Mouse (Mus musculus) limb, embryonic 11.5 days (tissue): ENCODE results near the gene Dact3. TPM values are rescaled to one million over a fixed set of nuclear protein-coding genes. Genes with fewer than 3 reads are reported as not detected.

Experiments used
- ATAC-seq: fragments of 200-750 bp; cut with Nextera tagmentation; 2 replicates; pipeline ENCODE4 v1.8.0; 2017; ENCODE audit warnings: low read depth; ENCODE audit not compliant: insufficient number of reproducible peaks, low FRiP score, low TSS enrichment
- DNase-seq: peaks from one replicate; pipeline ENCODE4 v3.0.0-alpha.2; 2015; ENCODE audit warnings: low spot score
- H3K27ac ChIP-seq: fragments of 300-500 bp; sonication (generic); replicated peaks from 2 replicates; pipeline ENCODE4 v1.5.1; 2014; ENCODE audit warnings: low read depth, mild to moderate bottlenecking, low read length
- H3K27me3 ChIP-seq: fragments of 300-500 bp; sonication (generic); 2 replicates; pipeline ENCODE4 v1.6.1; 2014; ENCODE audit warnings: mild to moderate bottlenecking, low read length, mixed read lengths; ENCODE audit not compliant: control insufficient read depth, insufficient read depth
- H3K36me3 ChIP-seq: fragments of 300-500 bp; sonication (generic); 2 replicates; pipeline ENCODE4 v1.6.1; 2014; ENCODE audit warnings: mild to moderate bottlenecking, low read length, moderate library complexity, mixed read lengths; ENCODE audit not compliant: control insufficient read depth, insufficient read depth
- H3K4me1 ChIP-seq: fragments of 300-500 bp; sonication (generic); 2 replicates; pipeline ENCODE4 v1.6.1; 2014; ENCODE audit warnings: low read length, mixed read lengths; ENCODE audit not compliant: control insufficient read depth, insufficient read depth
- H3K4me2 ChIP-seq: fragments of 300-500 bp; sonication (generic); 2 replicates; pipeline ENCODE4 v1.6.1; 2014; ENCODE audit warnings: low read depth, mild to moderate bottlenecking, moderate library complexity; ENCODE audit not compliant: severe bottlenecking
- H3K4me3 ChIP-seq: fragments of 300-500 bp; sonication (generic); 2 replicates; pipeline ENCODE4 v1.5.1; 2014; ENCODE audit warnings: low read depth, low read length
- H3K9ac ChIP-seq: fragments of 300-500 bp; sonication (generic); 2 replicates; pipeline ENCODE4 v1.6.1; 2014; ENCODE audit warnings: mild to moderate bottlenecking, low read length
- H3K9me3 ChIP-seq: fragments of 300-500 bp; sonication (generic); 2 replicates; pipeline ENCODE4 v1.6.1; 2016; ENCODE audit warnings: low read length; ENCODE audit not compliant: control insufficient read depth
- WGBS: fragments of 180-500 bp; shearing (Covaris S2); extraction: QIAGEN DNeasy Blood & Tissue Kit; methylation state at CpG from one replicate; pipeline ENCODE4 v1.1.7; 2014; 5-methylcytosine and 5-hydroxymethylcytosine counted together
- polyA plus RNA-seq: library from polyadenylated mRNA; unstranded; fragments of >200 nt; fragmentation: Nextera tagmentation; extraction: Ambion mirVana; gene quantifications from 2 replicates; pipeline ENCODE4 v1.2.1, GENCODE M21; 2014

The Dact3 gene
- polyA plus RNA-seq, 1 experiment from 2014 or later: 14.6 TPM

DNA sequence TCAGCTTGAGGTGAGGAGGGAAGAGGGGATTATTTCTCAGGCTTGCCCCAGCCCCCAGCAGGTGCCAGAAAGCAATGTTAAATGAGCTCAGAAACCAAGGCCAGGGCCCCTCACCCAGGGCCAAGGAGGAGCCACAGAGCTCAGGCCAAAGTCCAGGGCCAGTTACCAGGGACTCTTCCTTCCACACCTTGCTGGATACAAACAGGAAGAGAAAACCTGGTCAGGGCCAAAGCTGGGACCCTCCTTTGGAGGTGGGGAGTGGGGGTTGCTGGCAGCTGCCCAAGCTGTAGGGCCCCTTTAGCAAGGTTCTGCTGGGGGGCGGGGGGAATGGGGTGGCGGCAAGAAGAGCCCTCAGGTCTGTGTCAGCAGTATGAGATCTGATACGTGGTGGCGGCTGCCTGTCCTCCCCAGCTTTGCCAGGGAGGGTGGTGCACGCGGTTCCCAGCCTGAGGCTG lies 46.8 kb downstream of the Dact3 start:
- Histone ChIP-seq H3K9ac (peak overlapping the region; percentile 43), H3K27me3 (no peaks in the 10 kb centered on the region), H3K36me3 (peaks cover 16% of the 10 kb centered on the region; the same call in 1 of the 2 replicates), H3K4me1 (peaks cover 31% of the 10 kb centered on the region), H3K4me3 (peak overlapping the region; percentile 94), H3K9me3 (no peaks in the 10 kb centered on the region), H3K4me2 (peak overlapping the region; percentile 89), H3K27ac (peak overlapping the region; percentile 65)
- ATAC-seq (no peak), DNase-seq (no peak)
- 69% methylated on average over 6 of the region's 6 CpGs for WGBS

DNA sequence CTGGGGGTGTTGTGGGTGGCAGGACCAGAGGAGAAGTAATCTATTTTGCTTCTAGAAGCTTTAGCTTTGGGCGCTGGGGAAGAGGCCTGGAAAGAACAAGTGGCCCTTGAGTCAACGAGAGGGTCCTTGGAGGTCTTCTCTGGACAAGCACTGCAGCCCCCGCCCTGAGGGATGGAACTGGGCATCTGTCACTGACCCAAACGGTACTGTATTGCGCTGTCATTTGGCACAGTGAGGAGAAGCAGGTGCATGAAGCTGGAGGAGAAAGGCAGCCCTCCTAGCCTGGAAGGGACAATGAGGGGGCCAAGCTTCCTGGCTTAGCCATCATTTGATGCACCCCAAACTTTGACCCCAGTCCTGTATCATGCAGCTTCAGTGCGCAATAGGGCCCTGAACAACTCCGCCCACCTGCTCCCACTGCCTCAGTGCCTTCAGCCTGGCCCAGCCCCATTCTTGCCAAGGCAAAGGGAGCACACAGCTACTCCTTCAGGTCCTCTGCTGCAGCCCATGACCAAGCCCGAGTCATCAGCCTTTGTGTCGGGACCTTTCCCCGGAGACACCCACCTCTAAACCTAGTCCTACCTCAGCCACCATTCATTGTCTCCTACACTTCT lies 47.4 kb downstream of the Dact3 start:
- peak overlapping the region; percentile 89 for H3K4me2 ChIP-seq
- DNase-seq (no peak), ATAC-seq (no peak)
- H3K4me3 ChIP-seq: peak overlapping the region; percentile 94
- peaks cover 11% of the 10 kb centered on the region; the same call in 1 of the 2 replicates for H3K36me3 ChIP-seq
- 66% methylated on average over 10 of the region's 10 CpGs for WGBS
- H3K9me3 ChIP-seq: no peaks in the 10 kb centered on the region
- peaks cover 31% of the 10 kb centered on the region for H3K4me1 ChIP-seq
- no peaks in the 10 kb centered on the region for H3K27me3 ChIP-seq
- H3K9ac ChIP-seq: no peak overlapping the region; the same call in none of the 2 replicates
- peak overlapping the region; percentile 65 for H3K27ac ChIP-seq

DNA sequence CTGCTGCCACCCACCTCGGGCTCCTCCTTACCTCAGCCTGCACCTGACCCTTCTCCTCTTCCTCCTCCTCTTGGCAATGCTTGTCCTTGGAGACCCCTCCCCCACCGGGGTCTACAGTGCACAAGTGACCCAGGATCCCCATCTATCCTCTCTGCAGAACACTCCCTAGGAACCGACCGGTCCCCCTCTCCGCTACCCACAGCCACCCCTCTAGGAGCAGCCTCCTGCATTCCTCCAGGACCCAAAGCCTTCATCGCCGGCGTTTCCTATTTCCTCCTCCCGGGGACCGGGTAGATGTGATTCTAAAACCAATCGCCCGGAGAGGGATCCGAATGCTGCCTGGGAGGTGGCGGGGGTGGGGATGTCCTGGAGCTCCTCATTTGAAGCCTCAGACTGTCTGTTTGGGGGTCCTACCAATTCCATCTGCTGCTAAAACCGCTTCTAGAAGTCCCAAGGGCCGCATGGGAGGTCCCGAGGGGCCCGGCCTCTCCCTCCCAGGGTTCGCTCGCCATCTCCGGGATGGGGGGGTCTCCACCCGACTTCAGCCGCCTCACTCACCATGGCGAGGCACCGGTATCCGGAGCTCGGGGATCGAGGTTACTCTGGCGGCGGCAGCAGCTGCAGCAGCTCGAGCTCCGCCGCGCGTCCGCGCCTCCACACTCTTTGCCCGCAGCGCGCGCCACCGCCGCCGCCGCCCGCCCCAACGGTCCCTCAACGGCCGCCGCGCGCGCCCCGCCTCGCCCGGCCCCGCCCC lies 48.3 kb downstream of the Dact3 start:
- DNase-seq (no peak), ATAC-seq (no peak; the same call in 1 of the 2 replicates)
- Histone ChIP-seq H3K27ac (peak overlapping the region; percentile 80), H3K9ac (peak overlapping the region; percentile 93), H3K9me3 (no peaks in the 10 kb centered on the region), H3K36me3 (0 out of 2 replicates have a peak, but pooled peaks cover 6% of the 10 kb centered on the region), H3K4me2 (peak overlapping the region; percentile 89), H3K4me3 (peak overlapping the region; percentile 94), H3K27me3 (no peaks in the 10 kb centered on the region), H3K4me1 (peaks cover 31% of the 10 kb centered on the region)
- under 1% methylated on average over 54 of the region's 57 CpGs for WGBS

DNA sequence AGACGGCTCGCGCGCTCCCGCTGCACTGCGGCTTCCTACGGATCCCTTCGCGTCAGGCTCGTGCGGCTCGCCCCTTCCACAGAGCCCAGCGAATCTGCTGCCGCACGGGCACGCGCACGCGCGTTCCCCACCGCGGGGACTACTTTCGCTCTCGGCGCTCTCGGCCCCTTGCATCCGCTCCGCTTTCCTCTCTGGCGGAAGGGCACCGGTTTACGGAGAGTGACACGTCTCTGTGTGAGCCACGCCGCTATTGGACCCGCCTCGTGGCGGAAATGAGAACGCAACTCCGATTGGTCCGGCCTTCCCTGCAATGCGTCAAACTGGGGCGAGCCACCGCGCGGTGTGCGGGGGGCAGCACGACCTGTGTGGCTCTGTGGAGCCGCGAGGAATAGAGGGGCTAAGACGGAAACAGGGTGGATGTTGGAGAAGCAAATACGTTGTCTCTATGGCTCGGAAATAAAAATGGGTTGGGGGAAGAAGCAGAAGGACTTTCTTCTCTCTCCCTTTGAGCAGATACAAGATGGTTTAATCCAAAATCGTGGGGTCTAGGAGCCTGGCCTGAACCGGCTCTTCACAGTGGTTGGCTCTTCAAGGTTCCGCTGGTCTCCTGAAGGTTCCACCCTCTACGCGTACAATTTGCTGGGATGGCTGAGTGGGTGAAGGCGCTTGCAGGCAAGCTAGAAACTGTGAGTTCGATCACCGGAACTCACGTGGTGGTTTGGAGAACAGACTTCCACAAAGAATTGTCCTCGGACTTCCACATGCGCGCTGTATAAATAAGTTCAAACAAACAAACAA lies 49.1 kb downstream of the Dact3 start, which contains the start of gene Calm3:
Gene Calm3 (minus strand): TSS at position 78 of the 798 bp plus-strand sequence.
- peak within 1 kb of the TSS; percentile 94 for H3K4me3 ChIP-seq
- peak within 1 kb of the TSS; percentile 85 for H3K27ac ChIP-seq
- H3K9me3 ChIP-seq: no peaks in the 10 kb centered on the region
- H3K9ac ChIP-seq: peak within 1 kb of the TSS; percentile 93
- peaks cover 31% of the 10 kb centered on the region for H3K4me1 ChIP-seq
- peak; percentile 100 for DNase-seq
- 0 out of 2 replicates have a peak, but pooled peaks cover under 1% of the 10 kb centered on the region for H3K36me3 ChIP-seq
- H3K4me2 ChIP-seq: peak within 1 kb of the TSS; percentile 89
- H3K27me3 ChIP-seq: no peaks in the 10 kb centered on the region
- WGBS: 2% methylated on average over 63 of the region's 64 CpGs
- ATAC-seq: peak; percentile 91

DNA sequence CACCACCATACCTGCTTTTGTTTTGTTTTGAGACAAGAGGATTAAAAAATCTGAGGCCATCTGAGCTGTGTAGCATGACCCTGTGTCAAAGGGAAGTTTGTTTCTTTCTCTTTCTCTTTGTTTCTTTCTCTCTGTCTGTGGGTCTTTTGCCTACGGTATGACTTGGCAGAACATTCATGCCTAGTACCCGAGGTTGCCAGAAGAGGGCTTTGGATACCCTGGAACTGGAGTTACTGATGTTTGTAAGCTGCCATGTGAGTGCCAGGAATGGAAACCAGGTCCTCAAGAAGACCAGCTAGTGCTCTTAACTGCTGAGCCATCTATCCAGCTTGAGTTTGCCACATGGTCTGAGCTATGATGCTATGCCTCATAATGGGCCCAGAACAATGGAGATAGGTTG lies 53.2 kb downstream of the Dact3 start:
- DNase-seq: no peak
- Histone ChIP-seq H3K4me1 (no peaks in the 10 kb centered on the region), H3K4me3 (no peak overlapping the region), H3K27me3 (no peaks in the 10 kb centered on the region), H3K27ac (no peak overlapping the region), H3K9me3 (no peaks in the 10 kb centered on the region), H3K9ac (no peak overlapping the region), H3K36me3 (no peaks in the 10 kb centered on the region), H3K4me2 (no peak overlapping the region)
- ATAC-seq: no peak
- WGBS: 46% methylated on average over 2 of the region's 2 CpGs

DNA sequence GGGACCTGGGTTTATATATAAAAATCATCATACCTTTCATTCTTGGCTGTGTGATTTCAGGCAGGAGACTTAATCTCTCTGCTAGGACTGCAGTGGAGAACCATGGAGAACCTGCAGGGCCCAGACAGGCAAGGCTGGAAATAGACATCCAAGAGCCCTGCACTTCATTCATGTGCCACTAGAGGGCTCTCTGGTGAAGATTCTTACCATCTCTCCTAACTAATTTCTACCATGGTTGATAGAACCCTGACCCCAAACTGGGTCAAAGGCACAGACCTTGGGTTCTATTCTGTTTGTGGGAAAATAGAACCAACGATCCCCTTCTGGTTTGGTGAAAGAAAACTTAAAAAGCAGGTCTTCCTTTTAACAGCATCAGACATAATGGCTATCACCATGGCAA lies 55.7 kb downstream of the Dact3 start:
- Histone ChIP-seq H3K9ac (no peak overlapping the region), H3K36me3 (no peaks in the 10 kb centered on the region), H3K9me3 (no peaks in the 10 kb centered on the region), H3K4me1 (no peaks in the 10 kb centered on the region), H3K4me3 (no peak overlapping the region), H3K27ac (no peak overlapping the region), H3K27me3 (no peaks in the 10 kb centered on the region), H3K4me2 (no peak overlapping the region)
- 13% methylated on average over 1 of the region's 1 CpGs for WGBS
- DNase-seq (peak; percentile 84), ATAC-seq (no peak)

DNA sequence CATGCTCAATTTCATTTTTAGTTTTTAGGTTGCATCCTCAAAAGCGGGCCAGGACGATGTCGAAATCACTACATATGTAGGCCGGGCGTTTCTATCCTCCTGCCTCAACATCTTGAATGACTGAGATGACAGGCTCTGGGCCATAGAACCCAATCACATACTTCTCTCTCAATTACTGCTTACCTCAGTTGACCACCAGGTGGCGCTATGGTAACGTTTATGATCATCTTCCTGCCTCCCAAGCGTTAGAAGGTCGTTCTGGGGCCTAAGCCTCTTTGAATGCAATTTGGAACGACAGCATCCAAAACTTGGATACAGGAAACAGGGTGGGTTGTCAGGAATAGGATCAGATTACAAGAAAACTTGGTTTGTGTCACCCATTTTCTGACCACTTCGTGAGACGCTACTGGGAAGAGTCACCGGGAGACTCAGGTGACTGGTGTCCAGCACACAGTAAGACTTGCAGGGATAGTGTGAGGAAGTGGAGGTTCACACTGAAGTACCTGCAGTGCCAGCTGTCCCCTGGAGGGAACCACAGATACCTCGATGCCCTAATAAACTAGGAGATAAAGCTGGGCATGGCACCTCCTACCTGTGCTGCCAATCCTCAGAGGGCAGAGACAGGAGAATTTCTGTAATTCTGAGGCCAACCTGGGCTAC lies 57.0 kb downstream of the Dact3 start:
- H3K36me3 ChIP-seq: no peaks in the 10 kb centered on the region
- no peak overlapping the region for H3K27ac ChIP-seq
- no peaks in the 10 kb centered on the region for H3K9me3 ChIP-seq
- H3K27me3 ChIP-seq: no peaks in the 10 kb centered on the region
- H3K4me2 ChIP-seq: no peak overlapping the region
- no peaks in the 10 kb centered on the region for H3K4me1 ChIP-seq
- no peak overlapping the region for H3K9ac ChIP-seq
- no peak overlapping the region for H3K4me3 ChIP-seq
- 0 out of 2 replicates have a peak, but pooled peaks have one; percentile 58 for ATAC-seq
- 20% methylated on average over 14 of the region's 14 CpGs for WGBS
- DNase-seq: peak; percentile 92
